Comparison of ENCODE assay signal across 14 mouse cellular contexts in the genomic region with DNA sequence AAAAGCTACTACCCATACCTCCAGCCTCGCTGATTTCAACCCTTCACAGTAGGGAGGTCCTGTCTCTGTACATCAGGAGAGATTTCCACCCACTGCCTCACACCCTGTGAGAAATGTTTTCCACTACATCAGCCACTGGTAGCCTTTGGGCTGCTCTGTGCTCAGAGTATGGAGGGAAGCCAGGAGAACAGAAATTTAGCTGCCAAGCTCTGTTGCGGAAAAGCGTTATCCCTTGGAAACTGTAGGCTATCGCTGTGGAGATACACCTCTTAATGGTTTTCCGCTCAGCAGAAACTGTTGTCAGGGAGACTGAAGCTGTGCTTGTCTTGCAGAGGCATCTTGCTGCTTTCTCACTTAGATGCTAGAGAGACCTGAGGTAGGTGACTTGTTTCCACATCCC.
DNase-seq lines count a peak whose midpoint lies in the region; ATAC-seq lines count a peak whose summit lies in the region.
"Had no signal": no experiment of that assay in that cellular context is flagged by ENCODE, and none has a peak within 500 bp of the region (broad histone marks: within the 10 kb centered on the region; RNA-seq: fewer than 3 reads in every experiment).

No protein-coding gene starts in this region.

- no peak overlapping the region for H3K4me3 ChIP-seq in heart, embryonic 16.5 days (ENCODE audit: low read length)
- H3K4me3 ChIP-seq: forebrain, embryonic 10.5 days; intestine, embryonic 15.5 days; liver, embryonic 15.5 days had no signal

- peak; percentile 4 to 6 for DNase-seq in frontal cortex, postnatal 36 days (ENCODE audit: low spot score in 2 of 2)
- DNase-seq in frontal cortex, postnatal 10 days (ENCODE audit: low spot score in 2 of 2): no peak
- peak; percentile 6 to 18 for DNase-seq in layer of hippocampus, postnatal 36 days
- DNase-seq in layer of hippocampus, adult 9-11 months: no peak
- peak; percentile 35 for DNase-seq in NIH3T3 (ENCODE audit: low read depth)
- no peak for DNase-seq in kidney, postnatal 14 days
- DNase-seq: spleen, adult 18-20 months; thymus, adult 18-20 months had no signal

- WGBS in heart, embryonic 16.5 days: 54% methylated on average over 5 of the region's 5 CpGs

- H3K4me1 ChIP-seq in heart, embryonic 16.5 days (ENCODE audit: control insufficient read depth, insufficient read depth, low read length): peaks cover 7% of the 10 kb centered on the region; the same call in 1 of the 2 replicates
- H3K4me1 ChIP-seq: intestine, embryonic 15.5 days; liver, embryonic 15.5 days had no signal

- peaks cover 4% of the 10 kb centered on the region for H3K9me3 ChIP-seq in heart, embryonic 16.5 days (replicated peaks; ENCODE audit: control insufficient read depth, low read length)
- H3K9me3 ChIP-seq: forebrain, embryonic 10.5 days; intestine, embryonic 15.5 days; liver, embryonic 15.5 days had no signal

- H3K27ac ChIP-seq in heart, embryonic 16.5 days (ENCODE audit: low read length): no peak overlapping the region
- H3K27ac ChIP-seq: forebrain, embryonic 10.5 days; intestine, embryonic 15.5 days; liver, embryonic 15.5 days had no signal

- H3K27me3 ChIP-seq in heart, embryonic 16.5 days (ENCODE audit: control insufficient read depth, insufficient read depth, low read length): no peaks in the 10 kb centered on the region
- H3K27me3 ChIP-seq: intestine, embryonic 15.5 days; liver, embryonic 15.5 days had no signal

- H3K9ac ChIP-seq in heart, embryonic 16.5 days (ENCODE audit: low read length): no peak overlapping the region
- H3K9ac ChIP-seq: intestine, embryonic 15.5 days; liver, embryonic 15.5 days had no signal

- H3K36me3 ChIP-seq in heart, embryonic 16.5 days (ENCODE audit: control insufficient read depth, insufficient read depth): no peaks in the 10 kb centered on the region
- H3K36me3 ChIP-seq: forebrain, embryonic 10.5 days; intestine, embryonic 15.5 days; liver, embryonic 15.5 days had no signal

- ATAC-seq in heart, embryonic 16.5 days (replicated peaks; ENCODE audit: extremely low read depth, insufficient read depth, low FRiP score): peak; percentile 69
- no peak for ATAC-seq in cerebellum, adult (ENCODE audit: insufficient number of reproducible peaks, low FRiP score, low TSS enrichment)
- ATAC-seq: intestine, embryonic 15.5 days had no signal

- H3K4me2 ChIP-seq in heart, embryonic 16.5 days (ENCODE audit: low read depth, low read length): no peak overlapping the region
- H3K4me2 ChIP-seq: intestine, embryonic 15.5 days; liver, embryonic 15.5 days; midbrain, embryonic 11.5 days had no signal

Comparison
In these comparisons a context has a peak if more than half of its experiments do, and no peak if none do; other contexts are left out.
1. DNase-seq: peak in frontal cortex, postnatal 36 days (2 of 2), layer of hippocampus, postnatal 36 days (2 of 2) and NIH3T3 (single experiment); none in frontal cortex, postnatal 10 days (0 of 2), layer of hippocampus, adult 9-11 months (single experiment) and kidney, postnatal 14 days (single experiment).